Mouse (Mus musculus): ENCODE results near the gene Dysf.

Dysf gene

GRCm38 (mm10) chr6:84110377-84110776, 102.0 kb downstream of the Dysf start:
- in situ Hi-C loops (cut with MseI, MboI) = no loop called here

GRCm38 (mm10) chr6:84111106-84111505, 102.7 kb downstream of the Dysf start:
- in situ Hi-C loops (cut with MseI, MboI) = no loop called here

GRCm38 (mm10) chr6:84119731-84120530, 111.5 kb downstream of the Dysf start:
- in situ Hi-C loops (cut with MseI, MboI) = no loop called here

GRCm38 (mm10) chr6:84124609-84125008, 116.2 kb downstream of the Dysf start:
- in situ Hi-C loops (cut with MseI, MboI) = no loop called here

- in situ Hi-C loops (cut with MseI, MboI) = no loop called here
Observed at GRCm38 (mm10) chr6:84125101-84125500, 116.7 kb downstream of the Dysf start.

- in situ Hi-C loops (cut with MseI, MboI) = no loop called here
Observed at GRCm38 (mm10) chr6:84128229-84128628, 119.8 kb downstream of the Dysf start.

GRCm38 (mm10) chr6:84130867-84131266, 122.5 kb downstream of the Dysf start:
- in situ Hi-C loops (cut with MseI, MboI) = no loop called here

GRCm38 (mm10) chr6:84131539-84131938, 123.1 kb downstream of the Dysf start:
- in situ Hi-C loops (cut with MseI, MboI) = no loop called here

GRCm38 (mm10) chr6:84133053-84133452, 124.7 kb downstream of the Dysf start:
- in situ Hi-C loops (cut with MseI, MboI) = no loop called here

- in situ Hi-C loops (cut with MseI, MboI) = no loop called here
Observed at GRCm38 (mm10) chr6:84133996-84134721, 125.8 kb downstream of the Dysf start.

- in situ Hi-C loops (cut with MseI, MboI) = no loop called here
Observed at GRCm38 (mm10) chr6:84134722-84135394, 126.5 kb downstream of the Dysf start.

- in situ Hi-C loops (cut with MseI, MboI) = no loop called here
Observed at GRCm38 (mm10) chr6:84135709-84136108, 127.3 kb downstream of the Dysf start.

- in situ Hi-C loops (cut with MseI, MboI) = no loop called here
Observed at GRCm38 (mm10) chr6:84136345-84136744, 128.0 kb downstream of the Dysf start.

- in situ Hi-C loops (cut with MseI, MboI) = no loop called here
Observed at GRCm38 (mm10) chr6:84139932-84140331, 131.5 kb downstream of the Dysf start.

GRCm38 (mm10) chr6:84142481-84142880, 134.1 kb downstream of the Dysf start:
- in situ Hi-C loops (cut with MseI, MboI) = no loop called here

- in situ Hi-C loops (cut with MseI, MboI) = no loop called here
Observed at GRCm38 (mm10) chr6:84143328-84143727, 134.9 kb downstream of the Dysf start.

- in situ Hi-C loops (cut with MseI, MboI) = no loop called here
Observed at GRCm38 (mm10) chr6:84144393-84144792, 136.0 kb downstream of the Dysf start.

- in situ Hi-C loops (cut with MseI, MboI) = no loop called here
Observed at GRCm38 (mm10) chr6:84147206-84148004, 139.0 kb downstream of the Dysf start.

GRCm38 (mm10) chr6:84148470-84148869, 140.1 kb downstream of the Dysf start:
- in situ Hi-C loops (cut with MseI, MboI) = no loop called here

- in situ Hi-C loops (cut with MseI, MboI) = no loop called here
Observed at GRCm38 (mm10) chr6:84154508-84154907, 146.1 kb downstream of the Dysf start.

GRCm38 (mm10) chr6:84155765-84156164, 147.4 kb downstream of the Dysf start:
- in situ Hi-C loops (cut with MseI, MboI) = no loop called here
